Mouse (Mus musculus) neural tube, embryonic 11.5 days (tissue): Measurements from ENCODE around the gene Mybph. TPM values are rescaled to one million over a fixed set of nuclear protein-coding genes. Genes with fewer than 3 reads are reported as not detected.

ENCODE experiments used
- ATAC-seq: fragments of 200-750 bp; cut with Nextera tagmentation; 2 replicates; pipeline ENCODE4 v1.8.0; 2017; ENCODE audit warnings: moderate number of reproducible peaks, mild to moderate bottlenecking, moderate TSS enrichment, moderate library complexity; ENCODE audit not compliant: insufficient read depth, low FRiP score, low TSS enrichment
- DNase-seq: peaks from one replicate; pipeline ENCODE4 v3.0.0-alpha.2; 2015; ENCODE audit warnings: low spot score
- H3K27ac ChIP-seq: fragments of 300-500 bp; sonication (generic); 2 replicates; pipeline ENCODE4 v1.5.1; 2014; ENCODE audit warnings: low read depth, mild to moderate bottlenecking, low read length
- H3K27me3 ChIP-seq: fragments of 300-500 bp; sonication (generic); 2 replicates; pipeline ENCODE4 v1.6.1; 2014; ENCODE audit warnings: mild to moderate bottlenecking, low read length, mixed read lengths; ENCODE audit not compliant: control insufficient read depth, insufficient read depth
- H3K36me3 ChIP-seq: fragments of 300-500 bp; sonication (generic); 2 replicates; pipeline ENCODE4 v1.6.1; 2014; ENCODE audit warnings: mild to moderate bottlenecking, low read length, moderate library complexity, mixed read lengths; ENCODE audit not compliant: control insufficient read depth, insufficient read depth
- H3K4me1 ChIP-seq: fragments of 300-500 bp; sonication (generic); 2 replicates; pipeline ENCODE4 v1.6.1; 2014; ENCODE audit warnings: low read length, mixed read lengths; ENCODE audit not compliant: control insufficient read depth, insufficient read depth
- H3K4me2 ChIP-seq: fragments of 300-500 bp; sonication (generic); 2 replicates; pipeline ENCODE4 v1.6.1; 2014; ENCODE audit warnings: low read depth, mild to moderate bottlenecking, moderate library complexity
- H3K4me3 ChIP-seq: fragments of 300-500 bp; sonication (generic); 2 replicates; pipeline ENCODE4 v1.5.1; 2014; ENCODE audit warnings: low read depth, low read length
- H3K9ac ChIP-seq: fragments of 300-500 bp; sonication (generic); 2 replicates; pipeline ENCODE4 v1.6.1; 2014; ENCODE audit warnings: mild to moderate bottlenecking, low read length
- H3K9me3 ChIP-seq: fragments of 300-500 bp; sonication (generic); 2 replicates; pipeline ENCODE4 v1.6.1; 2016; ENCODE audit warnings: low read length; ENCODE audit not compliant: control insufficient read depth
- WGBS: fragments of 180-500 bp; shearing (Covaris S2); extraction: QIAGEN DNeasy Blood & Tissue Kit; methylation state at CpG from one replicate; pipeline ENCODE4 v1.1.7; 2014; 5-methylcytosine and 5-hydroxymethylcytosine counted together
- polyA plus RNA-seq: library from polyadenylated mRNA; unstranded; fragments of >200 nt; fragmentation: Nextera tagmentation; extraction: Ambion mirVana; gene quantifications from 2 replicates; pipeline ENCODE4 v1.2.1, GENCODE M21; 2014

Gene Mybph
- polyA plus RNA-seq, 1 experiment from 2014 or later: 17.7 TPM

DNA sequence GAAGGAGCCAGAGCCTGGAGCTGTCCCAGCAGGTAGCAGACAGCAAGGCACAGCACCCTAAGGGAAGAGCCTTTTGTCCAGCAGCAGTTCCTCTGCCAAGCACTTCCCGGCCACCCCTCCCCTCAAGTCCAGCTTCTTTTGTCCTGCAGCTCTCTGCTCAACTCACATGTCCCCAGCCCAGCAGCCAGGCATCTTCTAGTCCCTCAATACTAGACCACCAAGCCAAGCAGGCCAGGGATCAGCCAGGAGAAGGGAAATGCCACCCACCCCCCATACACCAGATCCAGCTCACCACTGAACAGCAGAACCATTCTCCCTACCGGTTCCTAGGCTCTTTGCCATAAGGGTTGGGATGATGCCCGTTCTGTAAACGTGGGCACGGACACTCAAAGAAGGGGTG is 26.4 kb downstream of the Mybph start:
- 84% methylated on average over 5 of the region's 5 CpGs for WGBS
- Histone ChIP-seq H3K27ac (no peak overlapping the region), H3K4me1 (no peaks in the 10 kb centered on the region), H3K4me2 (no peak overlapping the region), H3K9me3 (no peaks in the 10 kb centered on the region), H3K27me3 (no peaks in the 10 kb centered on the region), H3K9ac (no peak overlapping the region), H3K36me3 (no peaks in the 10 kb centered on the region), H3K4me3 (no peak overlapping the region)
- ATAC-seq (no peak), DNase-seq (no peak)

DNA sequence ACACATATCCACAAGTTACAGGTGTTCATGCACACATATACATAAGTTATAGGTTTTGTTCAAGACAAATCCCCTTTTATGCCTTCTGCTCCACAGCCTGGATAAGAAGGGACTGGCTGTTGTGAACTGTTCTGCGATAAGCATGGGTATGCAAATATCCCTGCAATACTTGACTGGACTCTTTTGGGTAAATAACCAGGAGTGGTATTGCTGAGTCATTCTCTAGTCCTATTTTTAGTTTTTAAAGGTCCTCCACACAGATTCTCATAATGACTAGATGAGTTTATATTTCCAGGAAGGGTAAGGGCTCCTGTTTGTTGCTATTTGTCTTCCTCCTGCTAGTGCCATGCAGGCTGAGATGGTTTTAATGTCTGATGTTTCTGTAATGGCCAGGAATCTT is 27.9 kb downstream of the Mybph start:
- ATAC-seq (no peak), DNase-seq (no peak)
- Histone ChIP-seq H3K27ac (no peak overlapping the region), H3K4me2 (no peak overlapping the region), H3K4me1 (no peaks in the 10 kb centered on the region), H3K4me3 (no peak overlapping the region), H3K9me3 (no peaks in the 10 kb centered on the region), H3K27me3 (no peaks in the 10 kb centered on the region), H3K36me3 (no peaks in the 10 kb centered on the region), H3K9ac (no peak overlapping the region)
- 88% methylated on average over 1 of the region's 1 CpGs for WGBS

DNA sequence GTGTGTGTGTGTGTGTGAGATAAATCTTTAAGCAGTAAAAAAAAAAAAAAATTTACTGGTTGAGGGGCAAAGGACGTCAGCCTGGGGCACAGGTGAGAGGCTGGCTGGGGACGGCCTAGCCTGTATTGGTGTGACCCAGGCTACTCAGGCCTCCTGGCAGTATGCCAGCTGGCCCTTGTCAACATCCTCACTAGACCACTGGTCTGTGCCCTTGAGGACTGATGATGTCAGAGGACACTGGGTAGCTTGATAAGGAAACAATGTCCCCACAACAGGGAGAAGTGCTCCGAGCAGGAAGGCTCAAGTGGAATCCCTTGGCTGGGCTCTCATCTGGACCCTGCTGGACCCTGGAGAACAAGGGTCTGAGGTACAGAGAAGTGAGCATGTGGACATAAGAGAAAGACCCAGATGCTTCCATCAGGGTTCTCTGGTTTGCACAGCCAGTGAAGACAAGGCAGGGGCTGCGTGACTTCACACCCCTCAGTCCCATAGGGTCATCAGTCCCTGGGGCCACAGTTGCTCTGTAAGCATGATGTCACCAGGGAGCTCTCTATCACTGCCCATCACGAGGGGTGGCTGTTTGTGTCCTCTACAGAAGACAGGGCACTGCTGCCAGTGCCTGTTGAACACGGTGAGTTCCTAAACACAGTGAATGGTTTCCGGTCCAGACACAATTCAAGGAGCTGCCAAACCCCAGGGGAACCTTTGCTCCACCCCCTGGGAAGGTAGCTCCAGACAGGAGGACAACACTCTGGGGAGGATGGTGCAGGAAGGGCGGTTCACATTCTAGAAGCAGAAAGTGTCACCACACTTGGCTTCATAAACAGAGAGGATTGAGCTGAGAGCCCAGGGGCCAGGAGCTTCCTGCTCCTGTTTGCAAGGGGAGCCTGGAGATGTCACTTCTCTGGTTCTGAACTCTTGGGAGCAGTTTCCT is 29.1 kb downstream of the Mybph start:
- ATAC-seq (no peak), DNase-seq (no peak)
- no peaks in the 10 kb centered on the region for H3K27me3 ChIP-seq
- WGBS: 67% methylated on average over 8 of the region's 8 CpGs
- H3K4me2 ChIP-seq: no peak overlapping the region
- no peaks in the 10 kb centered on the region for H3K9me3 ChIP-seq
- H3K36me3 ChIP-seq: no peaks in the 10 kb centered on the region
- no peak overlapping the region for H3K4me3 ChIP-seq
- H3K9ac ChIP-seq: no peak overlapping the region
- H3K27ac ChIP-seq: no peak overlapping the region
- H3K4me1 ChIP-seq: no peaks in the 10 kb centered on the region

DNA sequence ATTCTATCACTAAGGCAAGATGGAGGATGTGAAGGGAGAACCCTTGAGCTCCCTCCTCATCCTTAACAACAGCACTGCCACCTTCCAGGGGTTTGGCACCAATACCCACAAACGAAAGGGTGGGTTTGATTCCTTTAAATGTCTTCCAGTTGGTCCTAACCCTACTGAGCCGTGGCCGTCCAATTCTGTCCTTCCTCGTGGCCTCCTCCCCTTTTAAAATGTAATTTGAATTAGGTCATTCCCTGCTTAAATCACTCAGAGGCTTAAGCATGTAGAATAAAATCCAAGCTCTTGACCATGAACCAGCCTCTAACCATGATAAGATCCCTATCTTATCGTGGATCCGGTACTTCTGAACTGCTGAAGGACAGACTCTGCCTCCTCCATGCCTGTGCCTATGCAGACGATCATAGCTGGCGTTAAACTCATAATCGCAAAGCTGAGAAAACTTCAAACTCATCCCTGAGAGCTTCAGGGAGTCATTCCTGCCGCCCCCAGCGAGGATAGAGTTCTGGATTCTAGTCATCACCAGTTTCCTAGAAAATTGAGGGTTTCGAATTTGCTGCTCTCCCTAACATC is 31.5 kb downstream of the Mybph start:
- DNase-seq: no peak
- no peaks in the 10 kb centered on the region for H3K27me3 ChIP-seq
- H3K36me3 ChIP-seq: no peaks in the 10 kb centered on the region
- H3K4me2 ChIP-seq: no peak overlapping the region
- no peak for ATAC-seq
- no peaks in the 10 kb centered on the region for H3K4me1 ChIP-seq
- H3K9me3 ChIP-seq: no peaks in the 10 kb centered on the region
- H3K27ac ChIP-seq: no peak overlapping the region
- H3K4me3 ChIP-seq: no peak overlapping the region
- no peak overlapping the region for H3K9ac ChIP-seq
- 91% methylated on average over 12 of the region's 12 CpGs for WGBS

DNA sequence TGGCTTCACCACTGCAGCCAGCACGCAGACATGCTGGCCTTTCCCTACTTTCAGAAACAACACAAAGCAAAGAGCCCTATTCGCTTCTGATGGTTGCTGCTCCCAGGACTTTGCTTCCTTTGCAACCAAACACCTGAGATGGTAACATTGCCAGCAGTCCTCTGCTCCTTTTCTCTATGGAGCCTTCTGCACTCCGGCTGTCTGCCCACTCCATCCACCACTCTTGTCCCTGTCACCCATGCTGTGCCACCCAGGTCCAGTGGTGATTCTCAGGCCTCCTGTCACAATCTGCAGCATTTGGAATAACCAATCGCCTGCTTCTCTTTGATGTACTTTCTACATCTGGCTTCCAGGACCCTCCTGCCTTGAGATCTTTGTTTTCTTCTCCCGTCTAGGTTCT is 32.1 kb downstream of the Mybph start:
- Histone ChIP-seq H3K9ac (no peak overlapping the region), H3K27ac (no peak overlapping the region), H3K9me3 (no peaks in the 10 kb centered on the region), H3K27me3 (no peaks in the 10 kb centered on the region), H3K4me3 (no peak overlapping the region), H3K4me1 (no peaks in the 10 kb centered on the region), H3K36me3 (no peaks in the 10 kb centered on the region), H3K4me2 (no peak overlapping the region)
- ATAC-seq (no peak), DNase-seq (no peak)
- WGBS: 84% methylated on average over 5 of the region's 5 CpGs

DNA sequence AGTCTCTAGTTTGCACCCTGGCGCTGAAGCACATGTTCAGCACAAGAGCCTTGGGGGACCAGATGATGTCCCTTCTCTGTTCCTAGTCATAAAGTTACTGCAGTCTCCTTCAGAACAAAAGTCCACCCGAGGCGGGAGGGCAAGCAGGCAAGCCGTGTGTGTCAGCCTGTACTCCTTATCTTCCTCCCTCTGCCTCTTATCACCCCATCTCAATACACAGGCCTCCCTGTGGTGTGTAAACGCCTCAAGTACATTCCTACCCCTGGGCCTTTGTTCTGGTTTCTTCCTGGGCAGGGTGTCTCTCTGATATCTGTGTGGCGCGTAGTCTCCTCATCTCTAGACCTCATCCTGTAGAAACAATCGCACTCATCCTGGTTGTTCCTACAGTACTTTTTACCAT is 33.5 kb downstream of the Mybph start:
- H3K27me3 ChIP-seq: no peaks in the 10 kb centered on the region
- DNase-seq: no peak
- no peak overlapping the region for H3K4me3 ChIP-seq
- H3K4me2 ChIP-seq: no peak overlapping the region
- H3K27ac ChIP-seq: no peak overlapping the region
- no peak for ATAC-seq
- WGBS: 81% methylated on average over 8 of the region's 8 CpGs
- H3K9me3 ChIP-seq: no peaks in the 10 kb centered on the region
- H3K9ac ChIP-seq: no peak overlapping the region
- H3K4me1 ChIP-seq: no peaks in the 10 kb centered on the region
- H3K36me3 ChIP-seq: no peaks in the 10 kb centered on the region

DNA sequence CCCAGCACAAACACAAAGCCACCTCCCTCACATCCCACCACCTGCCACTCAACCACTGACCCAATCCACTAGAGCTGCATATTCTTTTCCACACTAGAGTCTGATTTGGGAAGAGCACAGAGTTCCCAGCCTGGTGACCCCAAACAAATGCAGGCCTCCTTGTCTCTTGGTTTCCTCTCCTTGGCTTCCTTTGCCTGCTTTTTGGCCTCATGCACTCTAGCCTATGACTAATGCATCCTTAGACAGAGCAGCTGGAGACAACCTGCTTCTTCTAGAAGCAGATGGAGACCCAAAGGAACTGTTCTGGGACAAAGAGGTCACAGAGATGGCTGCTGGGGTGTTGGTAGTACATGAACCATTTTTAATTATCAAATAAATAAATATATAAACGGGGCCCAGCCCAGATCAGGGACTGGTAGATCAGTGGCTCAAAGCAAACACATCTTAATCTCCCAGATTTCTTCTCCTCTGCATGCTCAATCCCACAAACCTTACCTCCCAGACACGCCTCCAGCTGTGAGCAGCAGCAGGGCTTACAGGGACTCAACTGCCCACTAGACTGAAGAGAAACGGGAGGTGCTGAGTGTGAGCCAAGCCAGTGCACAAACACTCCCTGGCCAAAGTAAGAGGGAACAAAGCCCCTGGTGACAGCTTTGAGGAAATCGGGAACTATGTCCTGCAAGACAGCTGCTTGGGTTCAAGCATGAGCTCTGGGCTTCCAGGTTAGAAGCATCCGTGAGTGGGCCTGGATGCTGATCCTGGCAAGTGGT is 36.7 kb downstream of the Mybph start:
- Histone ChIP-seq H3K4me3 (no peak overlapping the region), H3K4me2 (no peak overlapping the region), H3K9me3 (no peaks in the 10 kb centered on the region), H3K4me1 (0 out of 2 replicates have a peak, but pooled peaks cover 1% of the 10 kb centered on the region), H3K27me3 (peaks cover 21% of the 10 kb centered on the region), H3K27ac (no peak overlapping the region), H3K36me3 (no peaks in the 10 kb centered on the region), H3K9ac (no peak overlapping the region)
- 68% methylated on average over 5 of the region's 5 CpGs for WGBS
- DNase-seq (no peak), ATAC-seq (no peak)

DNA sequence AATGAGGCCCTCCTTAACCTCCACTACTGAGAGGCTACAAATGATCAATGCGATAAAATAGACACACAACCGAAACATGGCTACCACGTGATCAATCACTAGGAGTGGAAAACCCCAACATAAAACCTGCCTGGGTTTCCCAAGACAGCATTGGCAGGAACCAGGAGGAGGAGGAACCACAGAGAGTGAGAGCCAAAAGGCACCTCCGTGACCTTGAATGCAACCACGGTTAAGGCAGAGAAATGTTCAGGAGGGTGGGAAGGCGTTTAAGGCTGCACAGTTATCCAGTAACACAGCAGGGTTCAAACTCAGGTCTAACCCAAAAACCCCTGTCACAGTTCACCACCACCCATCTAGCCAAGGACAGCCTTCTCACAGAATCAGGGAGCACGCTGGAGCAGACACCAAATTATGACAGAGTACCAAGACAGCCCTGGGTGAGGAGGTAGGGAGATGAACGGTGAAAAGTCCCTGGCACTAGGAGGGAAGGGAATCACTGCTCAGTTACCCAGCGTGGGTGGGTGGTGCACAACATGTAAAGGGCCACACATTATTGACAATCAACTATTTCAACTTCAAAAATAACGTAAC is 37.5 kb downstream of the Mybph start:
- H3K27ac ChIP-seq: no peak overlapping the region
- H3K9me3 ChIP-seq: no peaks in the 10 kb centered on the region
- peaks cover 28% of the 10 kb centered on the region for H3K27me3 ChIP-seq
- H3K4me3 ChIP-seq: no peak overlapping the region
- H3K4me1 ChIP-seq: peaks cover 4% of the 10 kb centered on the region; the same call in 1 of the 2 replicates
- no peak for ATAC-seq
- H3K36me3 ChIP-seq: no peaks in the 10 kb centered on the region
- DNase-seq: no peak
- H3K9ac ChIP-seq: no peak overlapping the region
- 82% methylated on average over 10 of the region's 10 CpGs for WGBS
- H3K4me2 ChIP-seq: no peak overlapping the region
